Mouse (Mus musculus) midbrain, embryonic 10.5 days (tissue): Measurements from ENCODE around the gene Top1. TPM values are rescaled to one million over a fixed set of nuclear protein-coding genes. Genes with fewer than 3 reads are reported as not detected.

Experiments used
- DNase-seq: peaks from one replicate; pipeline ENCODE4 v3.0.0-alpha.2; 2017; ENCODE audit warnings: low spot score
- H3K27ac ChIP-seq: fragments of 300-500 bp; sonication (generic); replicated peaks from 2 replicates; pipeline ENCODE4 v1.5.1; 2016; ENCODE audit warnings: mild to moderate bottlenecking
- H3K27me3 ChIP-seq: fragments of 300-500 bp; sonication (generic); 2 replicates; pipeline ENCODE4 v1.6.1; 2016; ENCODE audit warnings: low read depth, mild to moderate bottlenecking; ENCODE audit not compliant: poor library complexity, severe bottlenecking
- H3K36me3 ChIP-seq: fragments of 300-500 bp; sonication (generic); 2 replicates; pipeline ENCODE4 v1.6.1; 2016; ENCODE audit warnings: mild to moderate bottlenecking, moderate library complexity
- H3K4me1 ChIP-seq: fragments of 300-500 bp; sonication (generic); 2 replicates; pipeline ENCODE4 v1.6.1; 2016
- H3K4me3 ChIP-seq: fragments of 300-500 bp; sonication (generic); 2 replicates; pipeline ENCODE4 v1.5.1; 2016; ENCODE audit warnings: mild to moderate bottlenecking, moderate library complexity
- H3K9me3 ChIP-seq: fragments of 300-500 bp; sonication (generic); replicated peaks from 2 replicates; pipeline ENCODE4 v1.6.1; 2016; ENCODE audit warnings: mild to moderate bottlenecking
- WGBS: fragments of 180-500 bp; shearing (Covaris S2); methylation state at CpG from one replicate; pipeline ENCODE4 v1.1.7; 2016; 5-methylcytosine and 5-hydroxymethylcytosine counted together
- microRNA-seq: library from miRNA; unstranded; fragments of <30 nt; microRNA quantifications from one replicate; pipeline ENCODE4, GENCODE M21; 2017
- polyA plus RNA-seq: library from polyadenylated mRNA; unstranded; fragments of >200 nt; fragmentation: Nextera tagmentation; extraction: Ambion mirVana; gene quantifications from 2 replicates; pipeline ENCODE4 v1.2.1, GENCODE M21; 2016

Top1 gene
- polyA plus RNA-seq, 1 experiment from 2014 or later, result 107 TPM

DNA sequence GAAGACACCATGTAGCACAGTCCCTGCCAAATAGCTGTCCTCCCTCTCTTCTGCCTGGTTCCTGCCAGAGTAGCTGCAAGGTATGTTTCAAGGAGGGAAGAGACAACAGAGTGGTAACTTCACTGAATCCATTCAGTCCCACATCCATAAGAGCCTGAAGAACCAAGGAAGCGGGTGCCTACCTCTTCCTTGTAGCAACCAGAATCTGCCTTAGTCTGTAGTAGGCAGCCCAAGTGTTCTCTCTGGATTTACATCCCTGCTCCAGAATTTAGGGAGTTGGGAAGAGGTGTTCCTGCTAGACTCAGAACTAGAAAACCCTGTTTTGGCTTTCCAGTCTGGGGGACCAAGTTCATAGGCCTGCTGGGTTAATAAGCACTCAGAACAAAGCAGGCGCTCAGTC lies 121.5 kb downstream of the Top1 start:
- Histone ChIP-seq H3K27me3 (no peaks in the 10 kb centered on the region), H3K4me3 (no peak overlapping the region), H3K9me3 (no peaks in the 10 kb centered on the region), H3K36me3 (peaks cover 69% of the 10 kb centered on the region), H3K4me1 (peaks cover 9% of the 10 kb centered on the region), H3K27ac (no peak overlapping the region)
- 91% methylated on average over 2 of the region's 2 CpGs for WGBS
- no peak for DNase-seq

DNA sequence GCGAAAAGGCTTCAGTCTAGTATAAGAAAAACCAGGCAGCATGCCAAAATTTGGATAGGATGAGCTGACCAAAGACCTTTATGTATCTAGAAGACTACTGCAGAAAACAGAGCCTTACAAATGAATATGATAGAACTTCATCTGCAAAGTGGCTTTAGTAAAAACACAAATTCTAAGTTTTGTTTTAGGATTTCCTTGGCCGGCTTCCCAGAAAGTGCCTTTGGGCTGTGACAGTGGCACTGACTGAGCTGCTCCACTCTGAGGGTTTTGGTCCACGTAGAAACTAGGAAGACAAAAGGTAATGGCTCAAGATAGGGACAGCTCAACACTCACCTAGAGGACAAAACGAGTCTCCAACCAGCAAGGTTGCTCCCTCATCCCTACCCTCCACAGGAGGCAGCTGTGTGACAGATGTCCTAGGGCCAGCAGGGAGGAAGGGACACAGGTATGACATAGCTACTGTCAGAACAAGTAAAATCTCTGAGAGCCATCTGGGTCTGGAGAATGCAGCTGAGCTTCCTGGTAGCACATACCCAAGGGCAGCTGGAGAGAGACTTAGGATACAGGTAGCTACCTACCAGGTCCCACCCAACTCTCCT lies 122.5 kb downstream of the Top1 start:
- Histone ChIP-seq H3K9me3 (no peaks in the 10 kb centered on the region), H3K4me1 (peaks cover 9% of the 10 kb centered on the region), H3K36me3 (peaks cover 60% of the 10 kb centered on the region), H3K27ac (no peak overlapping the region), H3K4me3 (no peak overlapping the region), H3K27me3 (no peaks in the 10 kb centered on the region)
- 87% methylated on average over 4 of the region's 4 CpGs for WGBS
- no peak for DNase-seq

DNA sequence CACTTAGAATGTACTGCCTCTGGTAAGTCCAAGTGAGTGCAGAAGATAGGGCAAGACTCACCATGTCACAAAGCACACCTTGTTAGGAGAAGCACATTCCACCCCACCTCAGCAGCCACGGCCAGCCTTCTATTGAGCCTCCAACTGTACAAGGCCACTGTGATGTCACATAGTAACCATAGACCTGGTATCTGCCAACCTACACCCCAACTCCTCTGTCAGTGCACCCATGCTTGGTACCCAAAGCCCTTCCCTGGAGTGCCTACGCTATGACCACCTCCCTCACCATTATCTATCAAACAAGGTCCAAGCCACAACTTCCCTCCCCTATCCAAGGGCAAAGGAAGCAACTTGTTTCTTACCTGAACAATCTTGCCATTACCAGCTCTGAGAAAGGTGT lies 123.3 kb downstream of the Top1 start:
- 95% methylated on average over 2 of the region's 2 CpGs for WGBS

DNA sequence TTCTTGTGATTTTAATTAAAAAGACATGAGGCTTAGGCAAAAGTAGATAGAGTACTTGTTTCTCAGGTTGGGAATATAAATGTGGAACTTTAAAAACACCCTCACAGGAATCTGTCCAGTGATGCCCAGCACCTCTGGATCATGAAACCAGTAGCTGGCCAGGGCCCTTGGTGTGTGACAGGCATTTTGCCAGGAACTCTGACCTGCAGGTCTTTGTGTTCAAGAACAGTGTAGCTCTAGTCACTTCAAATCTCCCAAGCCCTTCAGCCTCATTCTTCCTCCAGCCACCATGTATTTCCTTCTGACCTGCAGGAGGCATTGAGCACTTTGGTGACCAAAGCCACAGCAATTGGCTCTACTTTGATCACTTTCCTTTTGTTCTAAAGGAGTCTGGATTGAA lies 124.7 kb downstream of the Top1 start:
- Histone ChIP-seq H3K4me3 (no peak overlapping the region), H3K36me3 (peaks cover 37% of the 10 kb centered on the region), H3K27ac (no peak overlapping the region), H3K4me1 (peaks cover 2% of the 10 kb centered on the region; the same call in 1 of the 2 replicates), H3K27me3 (no peaks in the 10 kb centered on the region), H3K9me3 (no peaks in the 10 kb centered on the region)
- DNase-seq, result no peak

More for the DNA sequence above, 123.3 kb downstream of the Top1 start:
- no peak overlapping the region for H3K4me3 ChIP-seq
- peaks cover 52% of the 10 kb centered on the region for H3K36me3 ChIP-seq
- H3K27ac ChIP-seq, result no peak overlapping the region
- H3K4me1 ChIP-seq, result peaks cover 9% of the 10 kb centered on the region
- H3K9me3 ChIP-seq, result no peaks in the 10 kb centered on the region
- H3K27me3 ChIP-seq, result no peaks in the 10 kb centered on the region
- no peak for DNase-seq

DNA sequence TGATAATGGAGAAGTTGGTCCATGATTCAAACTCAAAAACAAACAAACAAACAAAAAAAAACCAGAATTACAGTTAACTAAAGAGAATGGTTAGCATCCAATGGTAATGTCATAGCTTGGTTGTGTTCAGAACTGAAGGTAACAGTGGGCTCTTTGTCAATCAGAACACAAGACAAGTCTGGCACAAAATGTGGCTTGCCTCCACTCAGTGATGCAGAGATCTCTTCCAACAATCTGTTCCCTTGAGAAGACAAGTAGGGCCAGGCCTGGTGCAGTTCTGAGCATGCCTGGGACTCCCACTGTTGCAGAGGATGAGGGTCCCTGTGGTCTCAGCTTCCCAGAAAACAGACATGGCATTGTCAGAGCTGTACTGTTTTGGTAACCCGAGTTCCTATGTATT lies 125.2 kb downstream of the Top1 start:
- no peak for DNase-seq
- Histone ChIP-seq H3K9me3 (no peaks in the 10 kb centered on the region), H3K4me3 (no peak overlapping the region), H3K27me3 (no peaks in the 10 kb centered on the region), H3K27ac (no peak overlapping the region), H3K4me1 (no peaks in the 10 kb centered on the region), H3K36me3 (peaks cover 34% of the 10 kb centered on the region)
- WGBS, result 79% methylated on average over 1 of the region's 1 CpGs

DNA sequence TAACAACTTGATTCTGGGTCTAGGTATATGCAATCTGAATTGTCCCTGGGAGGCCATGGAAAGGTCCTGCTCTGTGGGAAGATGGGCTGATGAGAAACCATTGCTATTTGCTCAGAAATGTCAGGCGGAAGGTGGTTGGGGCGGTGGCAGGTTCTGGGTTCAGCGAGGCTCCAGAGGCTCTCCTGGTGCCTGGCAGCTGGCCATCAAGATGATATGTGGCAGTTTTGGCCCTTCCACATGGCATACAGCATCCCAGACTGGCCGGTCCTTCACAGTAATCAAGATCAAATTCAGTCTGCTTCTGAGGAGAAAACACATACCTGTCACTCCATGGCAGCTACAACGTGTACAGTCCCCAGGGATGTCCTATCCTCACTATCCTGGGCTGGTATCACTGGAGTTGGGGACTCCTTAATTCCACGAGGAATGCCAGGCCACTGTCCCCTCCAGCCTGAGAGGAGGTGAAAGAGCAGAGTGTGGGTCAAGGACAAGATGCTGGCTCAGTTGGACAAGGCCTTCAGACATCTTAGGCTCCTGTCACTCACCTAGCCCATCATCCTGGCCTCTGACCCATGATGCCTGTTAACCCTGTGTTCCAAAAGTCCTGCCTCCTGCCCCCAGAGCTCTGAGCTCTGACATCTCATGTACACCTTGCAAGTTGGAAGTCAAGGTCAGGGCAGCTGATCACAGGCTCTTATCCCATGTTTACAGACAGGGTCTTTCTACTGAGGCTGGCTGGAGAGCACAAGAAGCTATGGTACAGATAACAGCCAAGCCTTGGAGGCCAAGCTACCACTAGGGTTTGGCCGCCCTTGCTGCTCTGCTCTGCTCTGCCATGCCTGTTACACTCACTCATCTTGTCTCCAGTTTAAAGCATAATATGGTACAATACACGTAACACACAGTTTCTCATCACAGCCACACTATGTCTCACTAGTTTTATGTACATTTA lies 125.9 kb downstream of the Top1 start:
- no peak for DNase-seq
- Histone ChIP-seq H3K9me3 (no peaks in the 10 kb centered on the region), H3K27ac (no peak overlapping the region), H3K36me3 (peaks cover 29% of the 10 kb centered on the region), H3K27me3 (no peaks in the 10 kb centered on the region), H3K4me1 (no peaks in the 10 kb centered on the region), H3K4me3 (no peak overlapping the region)
- 86% methylated on average over 8 of the region's 8 CpGs for WGBS

Small RNA genes lying within 50 kb of the gene (microRNA-seq; reads per million reads assigned to microRNA genes)
- not detected for gene Gm23968

Other genes with a start within 250 kb of the Top1 start
- 57.4 and 68.9 TPM in 2 replicates for gene Plcg1, start 85.4 kb downstream of the Top1 start, polyA plus RNA-seq
- 5.9 and 8.9 TPM in 2 replicates for gene Zhx3, start 227.1 kb downstream of the Top1 start, polyA plus RNA-seq
- gene Lpin3, start 234.8 kb downstream of the Top1 start, polyA plus RNA-seq, result 0.25 and 0.29 TPM in 2 replicates